Mouse (Mus musculus): ENCODE data around the gene Ecd. TPM values are rescaled to one million over a fixed set of nuclear protein-coding genes. Genes with fewer than 3 reads are reported as not detected.

The Ecd gene
- total and polyA plus RNA-seq, 3 experiments = 64.9 to 72.2 TPM; not detected in 1

- TF ChIP-seq ZNF384 (IDR thresholded peaks at IDR 0.05; ENCODE audit: low read depth, low read length) (0 out of 2 replicates have a peak, but pooled peaks have one; percentile 9), JUND (IDR thresholded peaks at IDR 0.05; ENCODE audit: low read depth, low read length) (no peak), CTCF (IDR thresholded peaks at IDR 0.05 in 2 of 3, conservative IDR thresholded peaks at IDR 0.05 in 1 of 3; ENCODE audit: control insufficient read depth in 1 of 3, insufficient read depth in 1 of 3, low read depth in 2 of 3, low read length in 3 of 3, poor library complexity in 1 of 3, severe bottlenecking in 1 of 3) (peak in 2 of 3 experiments; percentile 53 to 61; a peak in 4 of 6 replicates), ETS1 (IDR thresholded peaks at IDR 0.05; ENCODE audit: low read depth, low read length) (peak; percentile 62; the same call in 1 of the 2 replicates)
Measured at GRCm38 (mm10) chr14:20347991-20348541, at the start of gene Ecd, which contains the start of gene Fam149b (continued).

GRCm38 (mm10) chr14:20397220-20397619 is 49.3 kb upstream of the Ecd start:
- no peak overlapping the region for H3K9ac ChIP-seq (ENCODE audit: control insufficient read depth, low read depth, low read length, poor library complexity, severe bottlenecking)
- no peak for DNase-seq (ENCODE audit: low read depth, low spot score)
- no peak overlapping the region for H3K27ac ChIP-seq (ENCODE audit: control insufficient read depth, low read depth, low read length)
- peaks cover 0 to 11% of the 10 kb centered on the region in 2 experiments; a peak in 2 of 4 replicates for H3K36me3 ChIP-seq (ENCODE audit: control insufficient read depth in 1 of 2, insufficient read depth in 2 of 2, low read length in 2 of 2)
- H3K4me3 ChIP-seq (ENCODE audit: control insufficient read depth in 1 of 2, insufficient read depth in 1 of 2, low read depth in 2 of 2, low read length in 2 of 2) = no peak overlapping the region
- TF ChIP-seq POLR2AphosphoS2 (IDR thresholded peaks at IDR 0.05; ENCODE audit: low read length) (no peak), ETS1 (IDR thresholded peaks at IDR 0.05; ENCODE audit: low read depth, low read length) (no peak), MYC (IDR thresholded peaks at IDR 0.05; ENCODE audit: low read depth, low read length) (no peak), POLR2AphosphoS5 (IDR thresholded peaks at IDR 0.05; ENCODE audit: borderline replicate concordance, low read depth, low read length) (no peak), MEF2A (IDR thresholded peaks at IDR 0.05; ENCODE audit: extremely low read depth, insufficient replicate concordance, low read depth, low read length, poor library complexity, severe bottlenecking) (no peak), CTCF (IDR thresholded peaks at IDR 0.05 in 2 of 3, conservative IDR thresholded peaks at IDR 0.05 in 1 of 3; ENCODE audit: control insufficient read depth in 1 of 3, insufficient read depth in 1 of 3, low read depth in 2 of 3, low read length in 3 of 3, poor library complexity in 1 of 3, severe bottlenecking in 1 of 3) (no peak), MAX (IDR thresholded peaks at IDR 0.05; ENCODE audit: low read length) (no peak), TAL1 (IDR thresholded peaks at IDR 0.05; ENCODE audit: low read length) (no peak), ZKSCAN1 (IDR thresholded peaks at IDR 0.05; ENCODE audit: low read depth, low read length) (no peak), RAD21 (IDR thresholded peaks at IDR 0.05; ENCODE audit: low read depth, low read length) (no peak), MAZ (IDR thresholded peaks at IDR 0.05; ENCODE audit: low read depth, low read length) (no peak), JUND (IDR thresholded peaks at IDR 0.05; ENCODE audit: low read depth, low read length) (no peak), UBTF (IDR thresholded peaks at IDR 0.05; ENCODE audit: borderline replicate concordance, insufficient read depth, low read depth, low read length) (no peak)
- no peaks in the 10 kb centered on the region for H3K9me3 ChIP-seq (replicated peaks; ENCODE audit: insufficient read depth, low read length)
- peaks cover 9% of the 10 kb centered on the region for H3K79me2 ChIP-seq (ENCODE audit: control insufficient read depth, insufficient read depth, low read length, poor library complexity)
- H3K4me1 ChIP-seq (ENCODE audit: control insufficient read depth in 1 of 2, insufficient read depth in 2 of 2, low read length in 2 of 2) = peaks cover 6 to 11% of the 10 kb centered on the region in 2 experiments; a peak in 3 of 4 replicates
- no peaks in the 10 kb centered on the region for H3K27me3 ChIP-seq (ENCODE audit: control insufficient read depth in 1 of 2, insufficient read depth in 2 of 2, low read length in 2 of 2)

- H3K27me3 ChIP-seq (ENCODE audit: control insufficient read depth in 1 of 2, insufficient read depth in 2 of 2, low read length in 2 of 2) = no peaks in the 10 kb centered on the region
- no peaks in the 10 kb centered on the region for H3K9me3 ChIP-seq (replicated peaks; ENCODE audit: insufficient read depth, low read length)
- H3K4me1 ChIP-seq (ENCODE audit: control insufficient read depth in 1 of 2, insufficient read depth in 2 of 2, low read length in 2 of 2) = peaks cover 6 to 13% of the 10 kb centered on the region in 2 experiments; a peak in 3 of 4 replicates
- peak; percentile 98 for DNase-seq (ENCODE audit: low read depth, low spot score)
- H3K79me2 ChIP-seq (ENCODE audit: control insufficient read depth, insufficient read depth, low read length, poor library complexity) = peaks cover 13% of the 10 kb centered on the region
- peak within 1 kb of the TSS; percentile 95 for H3K9ac ChIP-seq (ENCODE audit: control insufficient read depth, low read depth, low read length, poor library complexity, severe bottlenecking)
- H3K27ac ChIP-seq (ENCODE audit: control insufficient read depth, low read depth, low read length) = peak within 1 kb of the TSS; percentile 91
- H3K4me3 ChIP-seq (ENCODE audit: control insufficient read depth in 1 of 2, insufficient read depth in 1 of 2, low read depth in 2 of 2, low read length in 2 of 2) = peak within 1 kb of the TSS; percentile 84 to 96
- H3K36me3 ChIP-seq (ENCODE audit: control insufficient read depth in 1 of 2, insufficient read depth in 2 of 2, low read length in 2 of 2) = peaks cover 0 to 15% of the 10 kb centered on the region in 2 experiments; a peak in 2 of 4 replicates
- TF ChIP-seq CHD2 (IDR thresholded peaks at IDR 0.05; ENCODE audit: low read length) (no peak), POLR2A (IDR thresholded peaks at IDR 0.05; ENCODE audit: control insufficient read depth in 1 of 2, insufficient read depth in 1 of 2, low read depth in 1 of 2, low read length in 2 of 2, poor library complexity in 1 of 2) (peak; percentile 68 to 96), USF2 (IDR thresholded peaks at IDR 0.05; ENCODE audit: borderline replicate concordance in 1 of 2, insufficient read depth in 1 of 2, low read depth in 1 of 2, low read length in 2 of 2) (no peak), NELFE (IDR thresholded peaks at IDR 0.05; ENCODE audit: low read depth, low read length) (peak; percentile 86), ZC3H11A (IDR thresholded peaks at IDR 0.05; ENCODE audit: low read depth, low read length) (no peak), ZNF384 (IDR thresholded peaks at IDR 0.05; ENCODE audit: low read depth, low read length) (no peak), ZKSCAN1 (IDR thresholded peaks at IDR 0.05; ENCODE audit: low read depth, low read length) (no peak), EP300 (IDR thresholded peaks at IDR 0.05; ENCODE audit: low read depth in 1 of 2, low read length in 2 of 2) (peak in 1 of 2 experiments; percentile 31; a peak in 1 of 4 replicates), SMC3 (IDR thresholded peaks at IDR 0.05; ENCODE audit: low read depth, low read length) (peak; percentile 34; the same call in 1 of the 2 replicates), ZMIZ1 (IDR thresholded peaks at IDR 0.05; ENCODE audit: low read depth, low read length) (peak; percentile 96), MXI1 (IDR thresholded peaks at IDR 0.05; ENCODE audit: low read depth, low read length) (peak; percentile 90), USF1 (IDR thresholded peaks at IDR 0.05; ENCODE audit: low read depth, low read length) (0 out of 2 replicates have a peak, but pooled peaks have one; percentile 6), MEF2A (IDR thresholded peaks at IDR 0.05; ENCODE audit: extremely low read depth, insufficient replicate concordance, low read depth, low read length, poor library complexity, severe bottlenecking) (peak; percentile 3; the same call in 1 of the 2 replicates), ELF1 (IDR thresholded peaks at IDR 0.05; ENCODE audit: low read depth, low read length) (peak; percentile 92)
Measured at GRCm38 (mm10) chr14:20393205-20393913, 45.4 kb upstream of the Ecd start, which contains the start of gene Mrps16. Gene Mrps16 (minus strand): TSS chr14:20393634.
